Mouse (Mus musculus) ES-E14 (cell line): Measurements from ENCODE around the gene Btla.

ENCODE experiments used
- CHD2 ChIP-seq: IDR thresholded peaks from 2 replicates; pipeline ENCODE4 v1.6.1; 2014; ENCODE audit warnings: mild to moderate bottlenecking, low read depth, low read length, inconsistent platforms
- HCFC1 ChIP-seq: IDR thresholded peaks from 2 replicates; pipeline ENCODE4 v1.6.1; 2012; ENCODE audit warnings: low read length, inconsistent platforms, borderline replicate concordance; ENCODE audit not compliant: insufficient read depth
- MAFK ChIP-seq: IDR thresholded peaks from 2 replicates; pipeline ENCODE4 v1.6.1; 2014; ENCODE audit warnings: mild to moderate bottlenecking, low read depth, low read length, inconsistent platforms; ENCODE audit not compliant: insufficient read depth
- ZNF384 ChIP-seq: IDR thresholded peaks from 2 replicates; pipeline ENCODE4 v1.6.1; 2012; ENCODE audit warnings: low read depth, low read length, inconsistent platforms

DNA sequence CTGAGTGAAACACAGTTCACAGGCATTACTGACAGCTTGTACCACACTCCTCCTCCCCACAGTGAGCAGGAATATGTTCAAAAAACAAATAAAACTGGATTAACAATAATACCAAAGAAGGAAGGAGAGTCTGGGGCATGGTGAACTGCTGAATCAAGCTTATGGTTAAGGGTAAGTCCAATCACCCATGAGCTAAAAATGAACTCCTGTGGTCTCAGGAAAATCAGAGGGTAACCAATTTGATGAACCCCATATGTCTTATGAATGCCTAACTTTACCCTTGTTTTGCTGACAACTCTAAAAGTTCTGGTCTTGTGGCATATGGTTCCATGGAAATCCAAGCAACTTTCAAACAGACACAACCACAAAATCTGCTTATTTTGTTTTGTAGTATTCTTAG is 37.9 kb downstream of the Btla start:
- TF ChIP-seq HCFC1 (no peak), ZNF384 (no peak), CHD2 (no peak), MAFK (no peak)
